Mouse (Mus musculus) stomach, embryonic 14.5 days (tissue): ENCODE data around the gene Lamb3. TPM values are rescaled to one million over a fixed set of nuclear protein-coding genes. Genes with fewer than 3 reads are reported as not detected.

Experiments used
- ATAC-seq: fragments of 200-750 bp; cut with Nextera tagmentation; 2 replicates; pipeline ENCODE4 v1.8.0; 2017; ENCODE audit warnings: low read depth, moderate TSS enrichment; ENCODE audit not compliant: insufficient number of reproducible peaks, insufficient read depth, low FRiP score
- H3K27ac ChIP-seq: fragments of 300-500 bp; sonication (generic); 2 replicates; pipeline ENCODE4 v1.5.1; 2014; ENCODE audit warnings: mild to moderate bottlenecking, low read length, moderate library complexity, mixed read lengths
- H3K27me3 ChIP-seq: fragments of 300-500 bp; sonication (generic); 2 replicates; pipeline ENCODE4 v1.6.1; 2014; ENCODE audit warnings: low read length, control low read depth, mixed read lengths; ENCODE audit not compliant: control insufficient read depth, insufficient read depth
- H3K36me3 ChIP-seq: fragments of 300-500 bp; sonication (generic); 2 replicates; pipeline ENCODE4 v1.6.1; 2014; ENCODE audit warnings: mild to moderate bottlenecking, control low read depth, low read length, moderate library complexity, mixed read lengths; ENCODE audit not compliant: control insufficient read depth, insufficient read depth
- H3K4me1 ChIP-seq: fragments of 300-500 bp; sonication (generic); 2 replicates; pipeline ENCODE4 v1.6.1; 2014; ENCODE audit warnings: low read length, control low read depth, mixed read lengths; ENCODE audit not compliant: control insufficient read depth, insufficient read depth
- H3K4me2 ChIP-seq: fragments of 300-500 bp; sonication (generic); replicated peaks from 2 replicates; pipeline ENCODE4 v1.6.1; 2014; ENCODE audit warnings: low read depth, low read length, control low read depth
- H3K4me3 ChIP-seq: fragments of 300-500 bp; sonication (generic); 2 replicates; pipeline ENCODE4 v1.5.1; 2014; ENCODE audit warnings: low read depth, low read length, control low read depth
- H3K9ac ChIP-seq: fragments of 300-500 bp; sonication (generic); replicated peaks from 2 replicates; pipeline ENCODE4 v1.6.1; 2014; ENCODE audit warnings: low read depth, mild to moderate bottlenecking, control low read depth, low read length, moderate library complexity, mixed read lengths
- H3K9me3 ChIP-seq: fragments of 300-500 bp; sonication (generic); 2 replicates; pipeline ENCODE4 v1.6.1; 2016; ENCODE audit warnings: low read depth, low read length, control low read depth; ENCODE audit not compliant: control insufficient read depth
- WGBS: fragments of 180-500 bp; shearing (Covaris S2); extraction: QIAGEN DNeasy Blood & Tissue Kit; methylation state at CpG from one replicate; pipeline ENCODE4 v1.1.7; 2014; 5-methylcytosine and 5-hydroxymethylcytosine counted together
- polyA plus RNA-seq: library from polyadenylated mRNA; unstranded; fragments of >200 nt; fragmentation: Nextera tagmentation; extraction: Ambion mirVana; gene quantifications from 2 replicates; pipeline ENCODE4 v1.2.1, GENCODE M21; 2014

The Lamb3 gene
- polyA plus RNA-seq, 1 experiment from 2014 or later = 9.7 TPM

DNA sequence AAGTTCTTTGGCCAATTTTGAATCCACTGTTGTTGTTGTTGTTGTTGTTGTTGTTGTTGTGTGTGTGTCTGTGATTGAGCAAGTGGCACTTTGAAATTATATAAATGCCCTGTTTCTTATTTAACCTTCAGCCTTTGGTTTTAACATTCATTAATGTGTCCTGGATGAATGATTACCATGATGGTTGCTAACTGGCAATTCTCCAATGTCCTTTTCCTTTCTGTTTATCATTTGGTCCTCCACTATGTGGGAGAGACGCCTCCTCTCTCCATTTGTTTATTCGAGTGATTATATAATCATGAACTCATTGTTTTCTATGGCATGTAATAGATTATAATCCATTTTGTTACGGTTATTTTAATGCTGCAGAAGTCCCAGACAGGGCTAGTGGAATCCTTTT lies 23.0 kb downstream of the Lamb3 start:
- Histone ChIP-seq H3K4me3 (no peak overlapping the region), H3K4me2 (no peak overlapping the region), H3K9ac (no peak overlapping the region), H3K27me3 (no peaks in the 10 kb centered on the region), H3K9me3 (no peaks in the 10 kb centered on the region), H3K4me1 (no peaks in the 10 kb centered on the region), H3K36me3 (no peaks in the 10 kb centered on the region), H3K27ac (no peak overlapping the region)
- WGBS = 30% methylated on average over 3 of the region's 3 CpGs
- ATAC-seq = no peak

DNA sequence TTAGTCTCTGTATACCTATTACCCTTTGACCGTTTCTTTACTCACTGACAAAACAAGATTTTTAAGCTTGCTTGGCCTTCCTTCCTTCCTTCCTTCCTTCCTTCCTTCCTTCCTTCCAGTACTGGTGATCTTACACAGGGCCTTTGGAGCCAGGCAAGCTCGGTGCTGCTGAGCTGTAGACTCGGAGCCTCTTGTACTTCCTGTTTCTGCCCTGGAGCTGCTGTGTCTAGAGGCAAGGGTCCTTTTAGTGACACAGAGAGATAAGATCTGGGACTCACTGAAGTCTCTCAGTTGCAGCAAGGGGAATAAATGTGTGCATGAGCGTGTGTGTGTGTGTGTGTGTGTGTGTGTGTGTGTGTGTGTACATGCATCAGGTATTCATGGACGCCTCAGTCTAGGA lies 23.4 kb downstream of the Lamb3 start:
- no peak for ATAC-seq
- 39% methylated on average over 5 of the region's 5 CpGs for WGBS
- Histone ChIP-seq H3K9me3 (no peaks in the 10 kb centered on the region), H3K36me3 (no peaks in the 10 kb centered on the region), H3K27me3 (no peaks in the 10 kb centered on the region), H3K4me1 (no peaks in the 10 kb centered on the region), H3K4me2 (no peak overlapping the region), H3K9ac (no peak overlapping the region), H3K4me3 (no peak overlapping the region), H3K27ac (no peak overlapping the region)

DNA sequence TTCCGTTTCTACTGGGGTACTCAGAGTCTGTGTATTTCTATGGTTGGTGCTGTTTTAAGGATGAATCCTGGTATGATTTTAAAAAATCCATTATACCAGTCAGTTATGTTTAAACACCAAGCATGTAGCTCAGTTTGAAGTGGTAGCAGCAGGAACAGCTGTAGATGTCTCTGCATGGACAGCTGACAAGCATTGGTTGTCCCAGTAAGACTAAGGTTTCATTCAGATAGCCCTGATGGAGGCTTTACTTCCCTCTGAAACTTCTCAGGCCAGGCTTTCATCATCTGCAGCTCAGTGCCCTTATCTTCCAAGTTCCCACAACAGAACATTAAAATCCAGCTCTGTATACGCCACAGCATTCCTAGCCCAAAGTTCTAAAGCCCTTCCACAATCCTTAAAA lies 25.2 kb downstream of the Lamb3 start:
- Histone ChIP-seq H3K9me3 (no peaks in the 10 kb centered on the region), H3K27me3 (no peaks in the 10 kb centered on the region), H3K9ac (no peak overlapping the region), H3K36me3 (no peaks in the 10 kb centered on the region), H3K4me1 (no peaks in the 10 kb centered on the region), H3K4me3 (no peak overlapping the region), H3K4me2 (no peak overlapping the region), H3K27ac (no peak overlapping the region)
- ATAC-seq = no peak
- WGBS = 82% methylated on average over 2 of the region's 2 CpGs

DNA sequence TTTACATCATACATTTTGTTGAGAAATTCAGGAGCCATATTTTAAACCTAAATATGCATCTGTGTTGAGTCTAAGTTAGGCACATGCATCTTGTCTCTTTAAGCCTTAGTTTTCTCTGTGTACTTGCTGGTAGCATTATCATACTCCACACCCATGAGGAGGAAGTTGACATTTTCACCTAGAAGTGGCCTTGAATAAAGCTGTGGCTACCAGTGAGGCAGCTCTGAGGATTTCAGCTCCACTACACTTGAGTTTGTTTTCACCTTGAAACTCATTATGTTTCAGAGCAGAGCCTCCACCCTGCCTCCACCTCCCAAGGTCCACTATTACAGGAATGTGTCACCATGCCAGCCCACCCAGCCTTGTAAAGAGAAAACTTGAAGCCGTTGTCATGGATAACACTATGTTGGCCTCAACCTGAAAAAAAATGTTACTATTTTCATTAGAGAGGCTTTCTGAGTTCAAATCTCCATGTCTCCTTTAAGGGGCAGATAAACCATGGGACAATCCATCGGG lies 26.7 kb downstream of the Lamb3 start:
- Histone ChIP-seq H3K27ac (no peak overlapping the region), H3K4me1 (no peaks in the 10 kb centered on the region), H3K9ac (no peak overlapping the region), H3K4me3 (no peak overlapping the region), H3K4me2 (no peak overlapping the region), H3K36me3 (no peaks in the 10 kb centered on the region), H3K9me3 (no peaks in the 10 kb centered on the region), H3K27me3 (no peaks in the 10 kb centered on the region)
- WGBS = 95% methylated on average over 2 of the region's 2 CpGs
- ATAC-seq = no peak

DNA sequence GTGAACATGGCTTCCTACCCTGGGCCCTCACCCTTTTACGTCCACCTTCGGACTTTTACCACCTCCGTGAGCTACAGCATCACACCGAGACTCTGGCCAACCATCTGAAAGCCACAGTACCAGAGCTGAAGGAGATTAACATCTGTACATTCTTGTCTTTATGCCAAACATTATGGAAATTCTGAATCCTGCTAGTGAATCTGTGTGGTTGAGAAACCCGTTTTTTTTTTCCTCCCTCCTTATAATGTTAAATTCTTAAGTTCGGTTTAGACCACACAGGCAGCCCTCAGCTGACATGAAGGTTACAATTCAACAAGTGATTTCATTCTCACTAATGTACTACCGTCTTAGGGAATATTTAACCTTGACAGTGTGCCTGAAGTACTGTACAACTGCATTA lies 27.4 kb downstream of the Lamb3 start:
- Histone ChIP-seq H3K36me3 (no peaks in the 10 kb centered on the region), H3K27me3 (no peaks in the 10 kb centered on the region), H3K9me3 (no peaks in the 10 kb centered on the region), H3K4me2 (no peak overlapping the region), H3K9ac (no peak overlapping the region), H3K27ac (no peak overlapping the region), H3K4me3 (no peak overlapping the region), H3K4me1 (no peaks in the 10 kb centered on the region)
- ATAC-seq = no peak
- WGBS = 56% methylated on average over 7 of the region's 7 CpGs

DNA sequence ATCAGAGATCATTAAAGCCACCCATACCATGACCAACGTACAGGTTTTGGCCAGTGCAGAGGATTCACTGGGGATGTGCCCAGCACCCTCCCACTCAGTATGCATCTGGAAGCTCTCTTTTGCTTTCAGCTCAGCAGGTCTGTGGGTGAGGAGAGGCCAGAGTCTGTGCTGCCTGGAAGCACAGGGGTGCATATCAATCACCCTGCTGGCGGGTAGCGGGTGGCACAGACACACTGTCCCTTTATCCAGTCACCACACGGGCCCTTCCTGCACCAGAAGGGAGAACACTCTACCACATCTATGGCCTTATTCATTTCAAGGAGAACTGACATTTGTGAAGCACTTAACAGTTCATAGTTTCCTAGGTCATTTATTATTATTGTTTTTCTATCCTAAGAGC lies 30.9 kb downstream of the Lamb3 start:
- Histone ChIP-seq H3K27me3 (no peaks in the 10 kb centered on the region), H3K4me1 (peaks cover 3% of the 10 kb centered on the region; the same call in 1 of the 2 replicates), H3K4me3 (no peak overlapping the region), H3K27ac (no peak overlapping the region), H3K36me3 (no peaks in the 10 kb centered on the region), H3K9ac (no peak overlapping the region), H3K9me3 (no peaks in the 10 kb centered on the region), H3K4me2 (no peak overlapping the region)
- 36% methylated on average over 4 of the region's 4 CpGs for WGBS
- ATAC-seq = no peak

DNA sequence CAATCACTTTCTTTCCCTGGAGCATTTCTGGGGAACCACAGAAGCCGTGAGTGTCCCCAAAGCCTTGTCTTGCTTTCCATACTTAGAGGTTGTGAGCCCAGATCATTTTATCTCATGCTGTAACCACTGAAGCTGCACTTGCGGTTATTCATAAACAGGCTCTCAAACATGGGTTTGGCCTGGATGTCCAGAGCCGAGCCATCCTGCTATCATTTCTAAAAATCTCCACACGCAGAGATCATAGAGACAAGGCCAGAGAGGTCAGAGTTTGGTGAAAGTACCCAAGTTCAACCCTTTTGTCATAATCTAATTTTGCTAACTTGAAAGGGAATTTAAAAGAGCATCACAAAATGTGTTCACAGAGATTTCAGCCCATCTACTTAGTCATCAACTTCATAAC lies 33.9 kb downstream of the Lamb3 start:
- Histone ChIP-seq H3K27ac (no peak overlapping the region), H3K9me3 (no peaks in the 10 kb centered on the region), H3K4me1 (peaks cover 3% of the 10 kb centered on the region; the same call in 1 of the 2 replicates), H3K36me3 (no peaks in the 10 kb centered on the region), H3K4me3 (no peak overlapping the region), H3K9ac (no peak overlapping the region), H3K4me2 (no peak overlapping the region), H3K27me3 (no peaks in the 10 kb centered on the region)
- 81% methylated on average over 4 of the region's 4 CpGs for WGBS
- no peak for ATAC-seq

DNA sequence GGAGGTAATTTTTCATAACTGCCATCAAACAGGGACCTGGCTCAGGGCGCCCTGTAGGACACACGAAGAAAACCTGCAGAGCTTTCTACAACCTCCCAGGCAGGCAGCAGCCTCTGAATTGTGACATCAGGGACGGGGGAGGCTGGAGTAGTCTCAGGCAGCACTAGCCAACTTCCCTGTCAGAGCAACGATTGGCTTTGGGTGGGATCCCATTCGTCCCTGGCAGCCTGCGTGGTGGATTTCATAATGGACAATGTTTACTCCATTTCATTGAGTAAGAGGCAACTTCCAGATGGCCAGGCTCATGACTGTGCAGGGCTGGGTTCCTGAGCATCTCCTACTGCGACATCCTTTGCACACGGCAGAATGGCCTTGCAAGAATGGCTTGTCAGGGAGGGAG lies 34.7 kb downstream of the Lamb3 start:
- Histone ChIP-seq H3K9me3 (no peaks in the 10 kb centered on the region), H3K4me2 (no peak overlapping the region), H3K4me1 (peaks cover 3% of the 10 kb centered on the region; the same call in 1 of the 2 replicates), H3K9ac (no peak overlapping the region), H3K27ac (no peak overlapping the region), H3K36me3 (no peaks in the 10 kb centered on the region), H3K27me3 (no peaks in the 10 kb centered on the region), H3K4me3 (no peak overlapping the region)
- ATAC-seq = no peak
- WGBS = 46% methylated on average over 8 of the region's 8 CpGs

DNA sequence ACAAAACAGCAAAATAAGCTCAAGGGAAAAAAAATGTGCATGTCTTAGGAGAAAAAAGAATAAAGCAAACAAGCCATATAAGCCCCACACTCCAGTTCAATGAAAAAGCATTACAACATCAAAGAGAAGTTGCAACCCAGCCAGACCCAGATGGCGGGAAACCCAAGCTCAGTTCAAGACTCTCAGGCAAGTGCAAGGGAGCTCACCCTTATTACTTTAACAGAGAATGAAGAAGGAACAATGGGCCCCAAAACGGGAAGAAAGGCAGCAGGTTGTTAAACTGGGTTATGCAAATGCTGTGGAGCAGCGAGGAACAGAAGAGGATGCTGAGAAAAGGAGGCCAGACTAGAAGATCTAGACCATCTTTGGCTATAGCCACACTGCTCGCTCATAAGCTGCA lies 35.4 kb downstream of the Lamb3 start:
- no peak for ATAC-seq
- H3K4me2 ChIP-seq = no peak overlapping the region
- H3K27me3 ChIP-seq = no peaks in the 10 kb centered on the region
- no peaks in the 10 kb centered on the region for H3K36me3 ChIP-seq
- H3K9me3 ChIP-seq = no peaks in the 10 kb centered on the region
- no peak overlapping the region for H3K9ac ChIP-seq
- H3K4me3 ChIP-seq = no peak overlapping the region
- H3K27ac ChIP-seq = no peak overlapping the region
- 69% methylated on average over 4 of the region's 4 CpGs for WGBS
- peaks cover 3% of the 10 kb centered on the region; the same call in 1 of the 2 replicates for H3K4me1 ChIP-seq
